Mouse (Mus musculus): ENCODE measurements around the gene Nme7. TPM values are rescaled to one million over a fixed set of nuclear protein-coding genes. Genes with fewer than 3 reads are reported as not detected.

Nme7 gene
- total RNA-seq, 2 experiments from 2014 or later = 13.2 to 19.8 TPM

DNA sequence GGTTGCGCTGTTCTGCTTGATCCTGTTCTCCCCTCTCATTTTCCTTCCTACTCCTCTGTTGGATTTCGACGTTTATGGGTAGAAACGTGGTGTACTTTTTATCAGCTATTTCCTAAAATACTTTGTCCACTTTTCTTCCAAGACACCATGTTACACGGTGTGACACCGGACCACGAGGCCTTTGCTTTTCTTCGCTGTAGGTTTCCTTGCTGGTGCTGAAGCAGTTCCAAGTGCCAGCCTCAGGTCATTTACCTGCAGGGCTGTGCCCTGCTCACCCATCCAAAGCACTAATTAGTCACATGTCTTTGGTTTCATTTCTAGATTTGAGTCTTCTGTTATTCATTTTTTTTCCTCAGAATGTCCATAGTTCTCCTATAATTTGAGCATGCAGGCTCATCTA, 79.7 kb downstream of the Nme7 start:
- DNase-seq = no peak

DNA sequence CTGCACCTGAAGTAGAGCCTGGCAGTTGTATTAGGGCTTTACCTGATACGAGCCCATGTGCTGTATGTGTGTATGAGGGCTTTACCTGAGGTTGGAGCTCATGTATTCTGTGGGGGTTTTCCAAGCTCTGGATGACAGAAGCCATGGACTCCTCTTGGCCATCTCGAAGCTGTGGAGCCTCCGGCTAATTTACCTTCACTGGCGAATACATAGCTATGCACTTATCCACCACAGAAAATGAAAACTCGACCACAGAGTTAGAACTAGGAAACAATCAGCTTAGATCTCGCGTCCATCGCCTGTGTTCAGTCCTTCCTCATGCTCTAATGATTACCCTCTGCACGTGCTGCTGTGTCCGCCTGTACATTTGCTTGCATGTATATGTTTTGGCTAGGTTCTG, 80.4 kb downstream of the Nme7 start:
- no peak for DNase-seq

DNA sequence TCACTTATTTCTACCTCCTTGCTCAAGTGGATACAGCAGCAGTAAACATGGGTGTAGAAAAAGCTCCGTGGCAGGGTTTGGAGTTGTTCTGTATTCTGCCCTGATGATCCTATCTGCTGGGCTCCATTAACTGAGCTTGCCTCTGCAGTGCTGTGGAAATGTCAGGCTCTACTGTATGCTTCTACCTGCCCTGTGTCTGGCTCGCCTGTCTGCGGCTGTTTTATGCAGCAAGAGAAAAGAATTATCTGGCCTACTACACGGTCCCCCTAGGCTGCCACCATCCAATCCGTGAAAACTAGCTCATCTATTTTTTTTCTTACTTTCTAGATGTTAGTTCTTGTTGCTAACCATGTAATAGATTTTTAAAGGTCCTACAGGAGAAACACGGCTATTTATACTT, 81.1 kb downstream of the Nme7 start:
- DNase-seq = no peak

DNA sequence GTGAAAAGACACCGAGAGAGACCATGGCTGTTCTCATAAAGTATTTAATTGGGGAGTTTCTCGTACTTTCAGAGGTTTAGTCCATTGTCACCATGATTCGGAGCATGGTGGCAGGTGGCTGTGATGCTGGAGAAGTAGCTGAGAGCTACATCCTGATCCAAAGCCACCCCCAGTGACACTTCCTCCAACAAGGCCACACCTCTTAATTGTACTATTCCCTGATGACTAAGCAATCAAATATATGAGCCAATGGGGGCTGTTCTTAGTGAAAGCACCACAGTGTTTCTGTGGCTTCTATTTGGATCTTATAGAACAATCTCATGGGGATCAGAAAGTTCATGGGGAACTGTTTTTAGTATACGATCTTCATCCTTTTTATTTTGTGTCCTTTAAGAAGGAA, 85.8 kb downstream of the Nme7 start:
- no peak for DNase-seq

DNA sequence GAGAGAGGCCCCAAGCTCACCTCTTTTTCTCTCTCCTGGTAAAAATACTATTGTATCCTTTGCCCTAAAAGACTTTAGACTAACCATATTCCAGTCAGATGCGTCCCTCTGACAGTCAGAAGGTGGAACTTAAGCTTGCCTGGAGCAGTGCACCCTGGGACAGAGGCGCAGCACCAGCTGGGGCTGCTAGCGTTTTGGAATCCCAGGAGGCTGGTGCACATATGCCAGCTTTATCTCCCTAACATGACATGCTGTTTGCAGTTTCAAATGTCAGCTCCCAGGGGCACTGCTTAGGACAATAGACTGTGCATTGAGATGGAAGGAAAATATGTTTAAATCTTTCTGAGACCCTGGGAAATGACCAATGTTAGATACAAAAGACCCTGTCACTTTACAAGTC, 88.3 kb downstream of the Nme7 start:
- DNase-seq = no peak

DNA sequence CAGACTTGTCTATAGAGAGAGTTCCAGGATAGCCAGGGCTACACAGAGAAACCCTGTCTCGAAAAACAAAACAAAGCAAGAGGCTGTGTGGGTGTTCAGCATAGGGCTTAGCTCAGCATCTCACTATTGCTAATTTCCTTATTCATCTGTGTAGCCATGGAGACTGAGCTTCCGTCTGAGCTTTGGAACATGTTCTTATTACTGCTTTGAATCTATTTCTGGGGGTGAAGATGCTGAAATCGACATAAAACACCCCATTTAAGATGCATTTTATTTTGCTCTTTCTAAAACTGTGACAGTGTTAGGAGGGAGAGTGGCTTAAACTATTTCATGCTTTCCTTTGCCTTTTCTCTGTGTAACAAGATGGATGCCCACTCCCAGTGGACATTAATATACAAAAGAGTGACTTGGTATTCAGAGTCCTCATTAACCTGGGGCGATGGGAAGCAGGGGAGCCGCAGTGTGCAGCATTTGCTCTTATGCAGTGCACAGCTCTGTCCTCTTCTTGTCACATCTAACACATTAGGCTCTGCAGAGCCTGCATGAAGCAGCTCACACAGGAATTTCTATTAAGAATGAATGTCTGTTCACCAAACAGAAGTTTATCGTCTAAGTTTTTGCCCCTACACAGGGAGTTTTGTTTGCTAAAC, 91.3 kb downstream of the Nme7 start:
- DNase-seq = no peak

DNA sequence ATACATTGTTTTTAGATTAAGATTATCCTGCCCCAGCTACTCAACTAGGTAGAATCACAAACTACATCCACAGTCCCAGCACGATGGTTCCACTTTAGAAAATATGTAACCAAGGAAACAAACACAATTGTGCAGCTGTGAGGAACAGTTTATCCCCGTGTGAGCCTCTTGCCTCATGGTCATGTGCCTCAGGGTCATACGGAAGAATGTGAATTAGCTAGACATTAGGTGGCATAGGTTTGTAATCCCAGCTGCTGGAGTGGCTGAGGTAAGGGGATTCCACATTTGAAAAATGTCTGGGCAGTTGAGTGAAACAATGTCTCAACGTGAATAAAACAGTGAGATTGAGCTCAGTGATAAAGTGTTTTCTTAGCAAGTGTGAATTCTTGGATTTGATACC, 93.8 kb downstream of the Nme7 start:
- DNase-seq = no peak

DNA sequence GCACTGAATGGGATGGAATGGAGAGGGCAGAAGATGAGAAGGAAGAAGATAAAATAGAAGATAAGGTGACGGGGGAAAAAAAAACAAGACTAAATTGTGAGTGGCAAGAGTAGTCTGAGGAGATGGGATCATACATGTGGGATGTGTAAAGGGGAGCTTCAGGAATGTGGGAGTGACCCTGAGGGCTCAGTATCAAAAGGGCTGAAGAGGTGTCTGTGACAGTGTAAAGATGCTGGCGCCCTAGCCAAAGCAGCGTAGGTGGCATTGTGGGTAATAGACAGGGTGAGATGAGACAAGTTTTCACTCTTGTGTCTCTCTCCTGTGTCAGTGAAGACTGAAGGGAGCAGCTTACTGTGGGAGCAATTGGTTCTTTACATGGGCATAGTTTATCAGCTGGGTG, 95.7 kb downstream of the Nme7 start:
- DNase-seq = no peak

DNA sequence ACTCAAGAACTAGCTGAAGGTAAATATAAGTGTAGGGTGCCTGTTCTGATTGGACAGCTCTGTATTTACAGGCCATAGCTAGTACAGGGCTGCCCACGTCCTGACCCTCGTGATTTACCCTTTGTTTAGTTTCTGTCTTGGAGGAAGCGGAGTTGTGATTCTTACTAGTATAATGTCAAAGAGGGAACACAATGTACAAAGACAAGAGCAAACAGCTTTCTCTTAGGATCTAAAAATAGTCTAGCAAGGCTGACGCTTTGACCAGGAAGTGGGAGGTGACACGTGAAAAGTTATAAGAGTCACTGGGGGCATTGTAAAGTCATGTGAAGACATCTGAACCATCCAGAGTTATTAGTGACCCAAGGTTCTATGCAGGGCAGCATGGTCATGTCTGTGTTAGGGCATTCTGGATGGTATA, 101.5 kb downstream of the Nme7 start:
- DNase-seq = no peak

DNA sequence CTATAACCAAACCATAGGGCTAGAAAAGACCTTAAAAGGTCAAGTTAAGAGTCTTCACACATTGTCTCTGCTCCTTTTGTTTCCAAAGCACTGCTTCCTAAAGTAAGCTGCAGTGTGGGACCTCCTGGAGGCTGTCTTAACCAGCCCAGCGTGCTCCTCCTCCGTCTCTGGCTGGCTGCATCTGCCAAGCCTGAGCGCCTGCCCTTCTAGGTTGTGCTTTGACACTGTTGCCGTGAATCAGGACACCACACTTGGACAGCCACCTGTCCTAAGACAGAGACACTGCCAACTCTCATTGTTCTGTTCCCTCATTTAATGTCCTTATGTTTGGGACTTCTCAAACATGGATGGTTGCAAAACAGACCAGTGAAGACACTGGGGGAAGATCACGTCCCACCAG, 102.6 kb downstream of the Nme7 start:
- no peak for DNase-seq

DNA sequence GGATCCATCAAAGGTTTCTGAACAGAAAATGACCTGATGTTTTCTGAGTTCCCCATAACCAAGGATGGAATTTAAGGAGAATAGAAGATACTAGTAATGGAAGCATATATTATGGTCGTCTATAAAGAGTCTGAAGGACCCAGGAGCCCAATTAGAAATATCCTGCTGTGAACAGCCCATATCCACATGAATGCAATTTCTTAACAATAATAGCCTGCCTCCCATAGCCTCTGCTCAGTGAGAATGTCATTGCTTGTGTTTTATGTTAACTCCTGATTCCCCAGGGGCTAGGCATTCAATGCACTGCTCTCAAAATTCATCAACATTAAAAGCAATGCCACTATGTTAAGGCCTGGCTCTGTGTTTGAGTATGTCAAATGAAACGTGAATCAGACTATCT, 104.7 kb downstream of the Nme7 start:
- DNase-seq = no peak

DNA sequence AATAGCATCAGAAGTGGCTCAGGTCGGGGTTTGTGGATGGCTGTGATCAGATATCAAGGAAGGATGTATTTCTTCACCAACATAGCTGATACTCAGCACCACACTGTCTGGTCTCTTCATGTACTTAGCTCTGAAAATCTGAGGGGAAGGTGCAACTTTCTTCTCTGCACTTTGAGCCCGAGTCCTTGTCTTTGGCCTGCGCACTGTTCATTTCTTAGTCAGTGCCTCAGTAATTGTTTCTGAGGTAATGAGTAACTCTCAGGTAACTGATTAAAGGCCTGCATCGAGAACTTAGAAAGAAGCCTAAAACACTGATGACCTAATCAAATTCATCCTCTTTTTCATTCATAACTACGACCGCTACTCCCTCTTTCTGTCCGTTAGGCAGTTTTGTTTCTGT, 107.4 kb downstream of the Nme7 start:
- DNase-seq = no peak

DNA sequence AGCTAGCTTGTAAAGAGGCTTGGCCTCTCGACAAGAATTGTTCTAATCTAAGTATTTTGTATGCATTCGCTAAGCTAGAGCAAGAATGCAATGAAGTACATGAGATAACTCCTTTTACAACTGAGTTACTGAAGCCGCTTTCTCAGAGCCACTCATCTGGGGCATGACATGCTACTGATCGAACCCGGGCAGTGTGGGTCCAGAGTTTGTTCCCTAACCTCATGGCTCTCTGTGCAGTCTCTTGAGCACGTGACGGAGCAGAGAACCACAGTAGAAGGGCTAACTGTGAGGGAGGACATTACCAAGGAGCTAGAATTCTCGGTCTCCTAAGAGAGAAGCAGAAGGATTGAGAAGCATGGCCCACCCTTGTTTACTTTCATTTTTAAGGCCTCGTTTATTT, 109.0 kb downstream of the Nme7 start:
- no peak for DNase-seq

DNA sequence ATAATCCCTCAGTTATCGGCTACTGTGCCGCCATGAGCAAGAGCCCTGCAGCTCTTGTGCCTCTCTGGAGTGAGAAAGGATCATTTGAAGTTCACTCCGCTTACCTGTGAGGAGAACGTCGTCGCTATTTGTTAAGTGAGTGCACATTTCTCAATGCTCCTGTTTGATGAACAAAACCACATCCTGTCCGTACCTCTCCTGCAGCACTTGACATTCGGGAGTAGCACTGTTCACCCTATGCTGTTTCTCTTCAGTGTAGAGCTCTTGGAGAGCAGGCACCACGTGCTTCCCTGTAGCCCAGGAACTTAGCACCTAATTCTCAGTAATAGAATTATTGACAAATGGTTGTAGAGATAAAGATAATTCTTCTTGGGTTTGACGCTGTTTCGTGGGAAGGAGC, 109.7 kb downstream of the Nme7 start:
- DNase-seq = no peak

DNA sequence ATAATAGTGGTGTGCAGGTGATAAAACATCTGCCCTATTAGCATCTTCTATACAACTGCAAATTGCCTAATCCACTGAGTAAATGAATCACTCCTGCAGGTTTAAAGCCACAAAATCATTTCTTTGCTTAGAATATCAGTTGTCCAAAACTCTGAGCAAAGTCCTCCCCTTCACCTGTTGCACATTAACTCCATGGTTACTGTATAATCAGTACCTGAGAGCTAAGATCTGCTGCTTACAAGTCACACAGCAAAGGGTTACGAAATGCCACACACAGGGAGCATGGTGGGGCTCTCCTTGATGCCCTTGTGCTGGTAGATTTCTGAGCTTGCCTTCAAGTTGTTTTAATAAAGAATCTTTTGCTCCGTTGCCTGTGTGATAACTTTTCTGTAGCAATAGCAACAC, 111.4 kb downstream of the Nme7 start:
- DNase-seq = no peak

DNA sequence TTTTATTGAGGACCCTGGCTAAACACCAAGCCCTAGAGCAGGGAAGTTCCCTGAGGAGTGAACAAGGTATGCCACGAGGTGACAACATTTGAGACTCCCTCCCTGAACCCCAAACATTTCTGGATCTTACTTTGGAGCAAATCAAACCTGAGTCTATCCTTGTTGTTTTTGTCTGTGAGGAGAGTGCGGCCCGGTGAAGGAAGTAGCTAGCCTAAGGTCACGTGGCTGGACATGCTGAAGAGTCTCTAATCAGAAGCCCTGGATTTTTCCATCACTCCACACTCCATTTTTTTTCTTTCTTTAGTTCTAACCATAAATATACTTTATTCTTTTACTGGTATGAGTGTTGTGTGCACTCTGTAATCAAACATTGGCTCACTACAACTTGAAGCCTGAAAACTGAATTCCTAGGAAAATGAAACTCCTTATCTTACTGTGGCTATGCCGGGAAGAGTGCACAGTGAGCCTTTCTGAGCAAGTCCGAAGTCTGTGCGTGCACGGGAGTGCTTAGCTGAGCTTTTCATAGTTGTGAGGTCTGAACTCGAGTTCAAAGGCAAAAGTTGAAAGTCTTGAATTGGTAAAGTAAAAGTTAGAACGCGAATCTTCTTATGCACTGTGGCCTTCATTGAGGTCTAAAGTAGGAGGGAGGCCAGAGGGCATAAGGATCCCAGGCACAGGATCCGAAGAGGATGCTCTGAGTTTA, 112.9 kb downstream of the Nme7 start:
- DNase-seq = no peak

DNA sequence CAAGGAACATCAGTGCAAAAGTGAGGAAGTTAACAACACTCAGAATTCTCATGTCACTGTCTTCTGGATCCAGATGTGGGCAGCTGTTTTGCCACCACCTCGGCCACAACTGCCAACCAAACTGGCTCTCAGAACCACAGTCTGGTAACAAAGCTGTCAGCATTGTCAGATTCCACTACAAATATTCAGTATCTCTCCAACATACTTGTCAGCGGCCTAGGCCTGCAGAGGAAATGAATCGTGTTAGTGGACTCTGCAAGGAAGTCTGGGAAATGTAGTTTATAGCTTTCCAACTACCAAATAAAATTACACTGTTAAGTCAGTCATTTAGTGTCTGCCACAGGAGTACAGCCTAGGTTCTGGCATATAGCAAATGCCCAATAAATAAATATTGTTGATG, 113.7 kb downstream of the Nme7 start:
- DNase-seq = no peak

DNA sequence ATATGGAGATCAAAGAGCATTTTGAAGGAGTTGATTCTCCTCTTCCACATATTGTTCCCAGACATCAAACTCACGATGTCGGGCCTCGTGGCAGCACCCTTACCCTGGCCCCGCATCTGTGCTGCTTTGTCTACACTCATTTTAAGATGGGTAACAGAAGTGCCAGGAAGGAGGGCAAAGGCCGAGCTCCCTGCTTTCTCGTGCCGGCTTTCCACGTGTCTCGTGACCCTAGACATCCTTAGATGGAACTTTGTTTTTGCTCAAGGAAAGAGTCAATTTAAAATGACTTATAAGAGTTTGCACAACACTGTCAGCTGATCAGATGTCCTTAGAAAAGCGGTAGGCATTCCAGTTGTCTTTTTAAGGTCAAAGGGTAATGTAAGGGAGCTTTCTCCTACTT, 114.4 kb downstream of the Nme7 start:
- no peak for DNase-seq

DNA sequence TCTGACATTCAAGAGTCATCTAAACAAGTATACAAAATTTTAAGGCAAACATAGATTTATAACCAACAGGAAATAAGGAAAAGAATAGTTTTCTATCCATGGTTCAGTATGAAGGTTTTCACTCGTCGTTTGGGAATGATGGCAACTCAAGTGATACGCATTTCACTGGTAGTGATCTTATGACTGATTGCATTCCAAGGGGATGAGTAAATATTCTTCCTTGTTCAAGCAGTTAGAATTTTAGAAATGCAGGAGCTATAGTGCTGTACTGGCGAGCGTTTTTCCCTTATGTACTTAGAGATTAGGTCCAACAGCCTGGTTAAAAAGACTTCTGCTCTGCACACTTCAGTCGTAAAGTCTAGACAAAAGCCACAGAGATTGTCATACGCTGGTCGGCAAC, 115.5 kb downstream of the Nme7 start:
- DNase-seq = no peak

DNA sequence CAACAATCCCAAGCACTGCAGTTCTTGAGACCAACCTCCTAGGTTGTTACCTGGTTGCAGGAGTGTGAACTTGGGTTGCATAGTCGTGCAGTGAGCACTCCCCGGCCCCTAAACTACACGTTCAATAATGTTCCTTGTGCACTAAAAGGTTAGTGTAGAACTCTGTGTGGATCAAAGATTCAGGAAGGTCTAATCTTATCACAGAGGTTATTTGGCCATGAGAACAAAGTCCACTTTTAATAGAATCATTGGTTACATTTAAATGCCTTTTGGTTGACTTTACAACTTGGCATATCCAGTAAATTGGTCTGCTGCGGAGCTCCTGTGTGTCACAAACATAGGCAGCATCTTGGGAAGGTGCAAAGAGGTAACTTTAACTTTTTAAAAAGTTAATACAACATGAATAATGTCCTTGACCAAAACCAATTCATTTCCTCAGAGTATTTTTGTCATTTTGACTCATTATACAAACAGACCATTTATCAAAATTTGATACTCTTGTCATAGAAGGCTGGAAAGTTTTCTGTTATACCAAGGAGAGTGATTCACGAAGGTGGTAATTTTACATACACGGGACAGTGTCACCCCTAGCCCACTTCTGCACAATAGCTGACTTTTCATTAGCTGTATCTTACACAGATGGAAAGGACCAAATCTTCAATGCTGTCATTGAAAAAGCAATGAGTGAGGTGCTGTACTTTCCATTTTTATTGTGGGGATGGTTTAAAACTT, 116.9 kb downstream of the Nme7 start:
- no peak for DNase-seq

DNA sequence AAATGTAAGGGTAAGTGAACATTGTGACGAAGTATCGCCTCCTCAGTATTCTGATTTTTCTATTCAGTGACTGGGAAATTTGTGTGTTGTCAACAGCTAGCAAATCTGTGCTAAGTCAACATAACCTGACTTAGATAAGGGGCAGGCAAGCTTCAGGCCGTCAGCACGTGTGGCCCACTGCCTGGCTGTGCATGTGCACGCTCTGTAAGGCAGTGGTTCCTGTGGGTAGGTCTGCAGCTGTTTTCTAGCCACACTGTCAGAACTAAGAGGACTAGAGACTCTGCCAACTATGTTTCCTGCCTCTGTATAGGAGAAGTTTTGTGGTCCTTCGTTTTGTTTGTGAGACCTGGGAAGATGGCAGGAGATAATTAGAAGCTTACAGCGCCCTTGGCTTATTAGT, 122.3 kb downstream of the Nme7 start:
- no peak for DNase-seq

DNA sequence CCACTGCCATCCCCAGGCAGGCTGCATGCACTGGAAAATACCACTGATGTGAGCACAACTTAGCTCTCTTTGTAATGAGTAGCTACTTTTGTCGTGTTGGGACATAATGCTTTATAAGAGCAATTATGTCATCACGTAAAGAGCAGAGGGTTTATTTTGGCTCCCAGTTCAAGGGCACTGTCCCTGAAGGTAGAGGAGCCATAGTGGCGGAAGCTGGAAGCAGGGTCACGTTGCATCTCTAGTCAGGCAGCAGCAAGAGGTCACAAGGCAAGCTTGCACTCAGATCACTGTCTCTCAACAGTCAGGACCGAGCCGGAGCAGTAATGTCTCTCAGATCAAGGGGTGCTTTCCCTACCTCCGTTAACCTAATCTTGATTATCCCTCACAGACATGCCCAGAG, 123.9 kb downstream of the Nme7 start:
- DNase-seq = no peak

DNA sequence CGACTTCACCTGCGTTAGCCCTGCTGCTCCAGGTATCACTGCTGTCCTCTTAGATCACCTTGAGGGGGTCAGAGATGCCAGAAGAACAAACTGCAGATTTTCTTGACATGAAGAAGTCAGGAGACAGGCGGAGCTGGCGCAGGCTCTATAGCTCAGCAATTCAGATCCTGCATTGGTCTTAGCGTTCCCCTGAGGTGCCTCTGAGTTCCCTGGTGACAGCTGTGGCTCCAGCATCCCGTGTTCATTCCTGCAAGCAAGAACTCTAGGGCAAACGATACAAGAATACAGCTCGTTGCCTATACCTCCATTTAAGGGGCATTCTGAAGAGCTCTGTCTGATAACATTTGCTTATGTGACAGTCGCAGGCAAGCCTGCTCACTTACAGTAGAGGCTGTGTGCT, 124.7 kb downstream of the Nme7 start:
- DNase-seq = no peak

DNA sequence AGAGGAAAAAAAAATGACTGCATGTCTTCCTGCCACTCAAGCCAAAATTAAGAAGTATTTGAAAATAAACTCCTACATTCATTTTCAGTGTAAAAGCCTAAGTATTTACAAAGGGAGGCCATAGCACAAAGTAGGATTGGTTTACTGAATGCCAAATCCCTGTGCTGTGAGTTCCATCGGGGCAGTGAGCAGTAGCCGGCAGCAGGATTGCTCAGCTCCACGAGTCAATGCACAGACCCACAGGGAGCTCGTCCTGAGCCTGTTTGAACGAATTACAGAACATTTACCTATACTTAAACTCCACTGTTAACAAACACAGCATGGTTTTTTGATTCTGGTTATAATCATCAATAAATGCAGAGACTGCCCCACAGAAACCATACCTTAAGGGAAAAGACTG, 128.7 kb downstream of the Nme7 start:
- no peak for DNase-seq
